Mouse (Mus musculus) neural tube, embryonic 12.5 days (tissue): ENCODE results near the gene Sptb. TPM values are rescaled to one million over a fixed set of nuclear protein-coding genes. Genes with fewer than 3 reads are reported as not detected.

ENCODE experiments used
- ATAC-seq: fragments of 200-750 bp; cut with Nextera tagmentation; 2 replicates; pipeline ENCODE4 v1.8.0; 2017; ENCODE audit warnings: low read depth, mild to moderate bottlenecking, moderate TSS enrichment, moderate library complexity; ENCODE audit not compliant: low FRiP score
- H3K27ac ChIP-seq: fragments of 300-500 bp; sonication (generic); 2 replicates; pipeline ENCODE4 v1.5.1; 2016
- H3K27me3 ChIP-seq: fragments of 300-500 bp; sonication (generic); replicated peaks from 2 replicates; pipeline ENCODE4 v1.6.1; 2016; ENCODE audit warnings: mild to moderate bottlenecking
- H3K36me3 ChIP-seq: fragments of 300-500 bp; sonication (generic); 2 replicates; pipeline ENCODE4 v1.6.1; 2016; ENCODE audit warnings: mild to moderate bottlenecking
- H3K4me1 ChIP-seq: fragments of 300-500 bp; sonication (generic); 2 replicates; pipeline ENCODE4 v1.6.1; 2016
- H3K4me2 ChIP-seq: fragments of 300-500 bp; sonication (generic); replicated peaks from 2 replicates; pipeline ENCODE4 v1.6.1; 2016; ENCODE audit warnings: mild to moderate bottlenecking
- H3K4me3 ChIP-seq: fragments of 300-500 bp; sonication (generic); 2 replicates; pipeline ENCODE4 v1.5.1; 2016
- H3K9ac ChIP-seq: fragments of 300-500 bp; sonication (generic); 2 replicates; pipeline ENCODE4 v1.6.1; 2016; ENCODE audit warnings: mild to moderate bottlenecking
- H3K9me3 ChIP-seq: fragments of 300-500 bp; sonication (generic); 2 replicates; pipeline ENCODE4 v1.6.1; 2016; ENCODE audit warnings: mild to moderate bottlenecking
- WGBS: fragments of 180-500 bp; shearing (Covaris S2); methylation state at CpG from one replicate; pipeline ENCODE4 v1.1.7; 2016; 5-methylcytosine and 5-hydroxymethylcytosine counted together
- polyA plus RNA-seq: library from polyadenylated mRNA; unstranded; fragments of >200 nt; fragmentation: Nextera tagmentation; extraction: Ambion mirVana; gene quantifications from 2 replicates; pipeline ENCODE4 v1.2.1, GENCODE M21; 2016

Gene Sptb
- polyA plus RNA-seq, 1 experiment from 2014 or later = 2.9 TPM

GRCm38 (mm10) chr12:76596292-76597023 lies 113.9 kb downstream of the Sptb start:
- Histone ChIP-seq H3K4me2 (no peak overlapping the region), H3K9ac (no peak overlapping the region), H3K27ac (no peak overlapping the region), H3K9me3 (no peaks in the 10 kb centered on the region), H3K4me1 (peaks cover 9% of the 10 kb centered on the region; the same call in 1 of the 2 replicates), H3K27me3 (no peaks in the 10 kb centered on the region), H3K4me3 (no peak overlapping the region), H3K36me3 (no peaks in the 10 kb centered on the region)
- ATAC-seq = no peak; the same call in 1 of the 2 replicates
- WGBS = 54% methylated on average over 15 of the region's 15 CpGs

GRCm38 (mm10) chr12:76595830-76596229 lies 114.5 kb downstream of the Sptb start:
- no peak overlapping the region for H3K4me3 ChIP-seq
- no peak overlapping the region for H3K27ac ChIP-seq
- no peaks in the 10 kb centered on the region for H3K9me3 ChIP-seq
- no peaks in the 10 kb centered on the region for H3K27me3 ChIP-seq
- ATAC-seq = no peak
- WGBS = 88% methylated on average over 2 of the region's 2 CpGs
- H3K4me2 ChIP-seq = no peak overlapping the region
- no peaks in the 10 kb centered on the region for H3K36me3 ChIP-seq
- no peak overlapping the region for H3K9ac ChIP-seq
- peaks cover 9% of the 10 kb centered on the region; the same call in 1 of the 2 replicates for H3K4me1 ChIP-seq

- H3K4me1 ChIP-seq = peaks cover 9% of the 10 kb centered on the region; the same call in 1 of the 2 replicates
- no peak overlapping the region for H3K4me2 ChIP-seq
- 64% methylated on average over 3 of the region's 3 CpGs for WGBS
- no peaks in the 10 kb centered on the region for H3K36me3 ChIP-seq
- no peaks in the 10 kb centered on the region for H3K9me3 ChIP-seq
- H3K4me3 ChIP-seq = no peak overlapping the region
- H3K27me3 ChIP-seq = no peaks in the 10 kb centered on the region
- H3K27ac ChIP-seq = no peak overlapping the region
- no peak overlapping the region for H3K9ac ChIP-seq
- ATAC-seq = no peak
These were observed 115.8 kb downstream of the Sptb start for GRCm38 (mm10) chr12:76594556-76594955.

GRCm38 (mm10) chr12:76593839-76594322 lies 116.5 kb downstream of the Sptb start:
- ATAC-seq = peak; percentile 49
- Histone ChIP-seq H3K27ac (no peak overlapping the region), H3K9me3 (no peaks in the 10 kb centered on the region), H3K4me2 (no peak overlapping the region), H3K4me3 (no peak overlapping the region), H3K4me1 (peaks cover 9% of the 10 kb centered on the region; the same call in 1 of the 2 replicates), H3K36me3 (no peaks in the 10 kb centered on the region), H3K27me3 (no peaks in the 10 kb centered on the region), H3K9ac (no peak overlapping the region)
- 22% methylated on average over 7 of the region's 7 CpGs for WGBS

GRCm38 (mm10) chr12:76593254-76593653 lies 117.1 kb downstream of the Sptb start:
- Histone ChIP-seq H3K4me1 (peaks cover 9% of the 10 kb centered on the region; the same call in 1 of the 2 replicates), H3K4me2 (no peak overlapping the region), H3K27me3 (no peaks in the 10 kb centered on the region), H3K27ac (no peak overlapping the region), H3K9me3 (no peaks in the 10 kb centered on the region), H3K36me3 (no peaks in the 10 kb centered on the region), H3K4me3 (no peak overlapping the region), H3K9ac (no peak overlapping the region)
- WGBS = 84% methylated on average over 6 of the region's 6 CpGs
- no peak for ATAC-seq

GRCm38 (mm10) chr12:76592213-76592612 lies 118.1 kb downstream of the Sptb start:
- Histone ChIP-seq H3K4me3 (no peak overlapping the region), H3K4me1 (peaks cover 9% of the 10 kb centered on the region; the same call in 1 of the 2 replicates), H3K27ac (no peak overlapping the region), H3K4me2 (no peak overlapping the region), H3K36me3 (no peaks in the 10 kb centered on the region), H3K27me3 (no peaks in the 10 kb centered on the region), H3K9ac (no peak overlapping the region), H3K9me3 (no peaks in the 10 kb centered on the region)
- ATAC-seq = no peak
- WGBS = 72% methylated on average over 1 of the region's 1 CpGs

GRCm38 (mm10) chr12:76591037-76591436 lies 119.3 kb downstream of the Sptb start:
- H3K4me2 ChIP-seq = no peak overlapping the region
- no peak for ATAC-seq
- H3K36me3 ChIP-seq = no peaks in the 10 kb centered on the region
- H3K9ac ChIP-seq = no peak overlapping the region
- WGBS = 84% methylated on average over 3 of the region's 3 CpGs
- peaks cover 9% of the 10 kb centered on the region; the same call in 1 of the 2 replicates for H3K4me1 ChIP-seq
- no peaks in the 10 kb centered on the region for H3K9me3 ChIP-seq
- no peaks in the 10 kb centered on the region for H3K27me3 ChIP-seq
- no peak overlapping the region for H3K27ac ChIP-seq
- H3K4me3 ChIP-seq = no peak overlapping the region

- no peak overlapping the region for H3K9ac ChIP-seq
- H3K27ac ChIP-seq = no peak overlapping the region
- WGBS = 84% methylated on average over 6 of the region's 6 CpGs
- H3K4me1 ChIP-seq = peaks cover 8% of the 10 kb centered on the region; the same call in 1 of the 2 replicates
- ATAC-seq = no peak
- no peaks in the 10 kb centered on the region for H3K9me3 ChIP-seq
- H3K27me3 ChIP-seq = no peaks in the 10 kb centered on the region
- no peaks in the 10 kb centered on the region for H3K36me3 ChIP-seq
- no peak overlapping the region for H3K4me3 ChIP-seq
- no peak overlapping the region for H3K4me2 ChIP-seq
These were observed 120.8 kb downstream of the Sptb start for GRCm38 (mm10) chr12:76589531-76589930.

- no peak for ATAC-seq
- Histone ChIP-seq H3K27me3 (no peaks in the 10 kb centered on the region), H3K4me3 (no peak overlapping the region), H3K9ac (no peak overlapping the region), H3K9me3 (no peaks in the 10 kb centered on the region), H3K4me1 (0 out of 2 replicates have a peak, but pooled peaks cover 4% of the 10 kb centered on the region), H3K27ac (no peak overlapping the region), H3K36me3 (no peaks in the 10 kb centered on the region), H3K4me2 (no peak overlapping the region)
- 66% methylated on average over 11 of the region's 11 CpGs for WGBS
These were observed 123.0 kb downstream of the Sptb start for GRCm38 (mm10) chr12:76587357-76587756.

- Histone ChIP-seq H3K27me3 (no peaks in the 10 kb centered on the region), H3K4me3 (no peak overlapping the region), H3K4me2 (no peak overlapping the region), H3K36me3 (no peaks in the 10 kb centered on the region), H3K27ac (no peak overlapping the region), H3K9me3 (no peaks in the 10 kb centered on the region), H3K4me1 (0 out of 2 replicates have a peak, but pooled peaks cover 4% of the 10 kb centered on the region), H3K9ac (no peak overlapping the region)
- no peak for ATAC-seq
These were observed 125.3 kb downstream of the Sptb start for GRCm38 (mm10) chr12:76585028-76585427.

- no peak overlapping the region for H3K9ac ChIP-seq
- no peak overlapping the region for H3K4me3 ChIP-seq
- H3K27ac ChIP-seq = no peak overlapping the region
- H3K9me3 ChIP-seq = no peaks in the 10 kb centered on the region
- 88% methylated on average over 7 of the region's 7 CpGs for WGBS
- no peaks in the 10 kb centered on the region for H3K36me3 ChIP-seq
- no peak overlapping the region for H3K4me2 ChIP-seq
- H3K4me1 ChIP-seq = 0 out of 2 replicates have a peak, but pooled peaks cover 4% of the 10 kb centered on the region
- no peaks in the 10 kb centered on the region for H3K27me3 ChIP-seq
- ATAC-seq = no peak
These were observed 126.9 kb downstream of the Sptb start for GRCm38 (mm10) chr12:76583454-76583853.

- H3K4me2 ChIP-seq = no peak overlapping the region
- H3K27ac ChIP-seq = no peak overlapping the region
- H3K9me3 ChIP-seq = no peaks in the 10 kb centered on the region
- no peak overlapping the region for H3K4me3 ChIP-seq
- H3K27me3 ChIP-seq = no peaks in the 10 kb centered on the region
- no peak for ATAC-seq
- no peak overlapping the region for H3K9ac ChIP-seq
- no peaks in the 10 kb centered on the region for H3K36me3 ChIP-seq
- 0 out of 2 replicates have a peak, but pooled peaks cover 4% of the 10 kb centered on the region for H3K4me1 ChIP-seq
- WGBS = 31% methylated on average over 6 of the region's 6 CpGs
These were observed 127.5 kb downstream of the Sptb start for GRCm38 (mm10) chr12:76582841-76583240.
